Mouse (Mus musculus): ENCODE measurements around the gene Zfp446. TPM values are rescaled to one million over a fixed set of nuclear protein-coding genes. Genes with fewer than 3 reads are reported as not detected.
A peak's percentile ranks its signal among the peaks of the same experiment; 100 is the strongest.

The Zfp446 gene
- polyA plus RNA-seq, 1 experiment from 2014 or later: 11.7 TPM

GRCm38 (mm10) chr7:12997230-12997629 lies 19.6 kb downstream of the Zfp446 start:
- Histone ChIP-seq H3K4me2 (replicated peaks; ENCODE audit: low read depth, low read length) (no peak overlapping the region), H3K36me3 (ENCODE audit: control insufficient read depth, insufficient read depth, low read length) (no peaks in the 10 kb centered on the region), H3K9ac (ENCODE audit: low read depth, low read length) (no peak overlapping the region), H3K27ac (ENCODE audit: low read depth, low read length) (no peak overlapping the region), H3K4me3 (ENCODE audit: low read depth, low read length) (no peak overlapping the region), H3K27me3 (ENCODE audit: control insufficient read depth, insufficient read depth, low read length) (no peaks in the 10 kb centered on the region), H3K9me3 (ENCODE audit: control insufficient read depth, low read length) (no peaks in the 10 kb centered on the region), H3K4me1 (replicated peaks; ENCODE audit: control insufficient read depth, insufficient read depth, low read length) (no peaks in the 10 kb centered on the region)
- whole genome bisulfite sequencing: 75% methylated on average over 5 of the region's 5 CpGs
- ATAC-seq (ENCODE audit: low FRiP score) (no peak), DNase-seq (ENCODE audit: low spot score) (no peak)

GRCm38 (mm10) chr7:12998053-12998452 lies 20.4 kb downstream of the Zfp446 start, which contains the start of gene Slc27a5:
Gene Slc27a5, minus strand, starts transcription at chr7:12998192.
- ATAC-seq (ENCODE audit: low FRiP score): no peak
- H3K9ac ChIP-seq (ENCODE audit: low read depth, low read length): no peak within 1 kb of the TSS
- DNase-seq (ENCODE audit: low spot score): no peak
- 82% methylated on average over 5 of the region's 5 CpGs for WGBS
- H3K4me2 ChIP-seq (replicated peaks; ENCODE audit: low read depth, low read length): no peak within 1 kb of the TSS
- no peaks in the 10 kb centered on the region for H3K36me3 ChIP-seq (ENCODE audit: control insufficient read depth, insufficient read depth, low read length)
- H3K4me1 ChIP-seq (replicated peaks; ENCODE audit: control insufficient read depth, insufficient read depth, low read length): no peaks in the 10 kb centered on the region
- H3K9me3 ChIP-seq (ENCODE audit: control insufficient read depth, low read length): no peaks in the 10 kb centered on the region
- H3K27me3 ChIP-seq (ENCODE audit: control insufficient read depth, insufficient read depth, low read length): no peaks in the 10 kb centered on the region
- H3K4me3 ChIP-seq (ENCODE audit: low read depth, low read length): no peak within 1 kb of the TSS
- H3K27ac ChIP-seq (ENCODE audit: low read depth, low read length): no peak within 1 kb of the TSS

GRCm38 (mm10) chr7:12998851-12999250 lies 21.2 kb downstream of the Zfp446 start, which contains the start of gene Trim28:
Gene Trim28, plus strand, starts transcription at chr7:12999114.
- ATAC-seq (ENCODE audit: low FRiP score): no peak
- Histone ChIP-seq H3K9me3 (ENCODE audit: control insufficient read depth, low read length) (no peaks in the 10 kb centered on the region), H3K27ac (ENCODE audit: low read depth, low read length) (no peak within 1 kb of the TSS), H3K36me3 (ENCODE audit: control insufficient read depth, insufficient read depth, low read length) (no peaks in the 10 kb centered on the region), H3K4me1 (replicated peaks; ENCODE audit: control insufficient read depth, insufficient read depth, low read length) (no peaks in the 10 kb centered on the region), H3K4me3 (ENCODE audit: low read depth, low read length) (no peak within 1 kb of the TSS), H3K27me3 (ENCODE audit: control insufficient read depth, insufficient read depth, low read length) (no peaks in the 10 kb centered on the region), H3K4me2 (replicated peaks; ENCODE audit: low read depth, low read length) (no peak within 1 kb of the TSS), H3K9ac (ENCODE audit: low read depth, low read length) (no peak within 1 kb of the TSS)
- WGBS: 89% methylated on average over 3 of the region's 3 CpGs
- DNase-seq (ENCODE audit: low spot score): no peak

- no peak for DNase-seq (ENCODE audit: low spot score)
- H3K9ac ChIP-seq (ENCODE audit: low read depth, low read length): no peak overlapping the region
- H3K4me2 ChIP-seq (replicated peaks; ENCODE audit: low read depth, low read length): no peak overlapping the region
- no peaks in the 10 kb centered on the region for H3K27me3 ChIP-seq (ENCODE audit: control insufficient read depth, insufficient read depth, low read length)
- H3K4me1 ChIP-seq (replicated peaks; ENCODE audit: control insufficient read depth, insufficient read depth, low read length): no peaks in the 10 kb centered on the region
- peaks cover 6% of the 10 kb centered on the region; the same call in 1 of the 2 replicates for H3K36me3 ChIP-seq (ENCODE audit: control insufficient read depth, insufficient read depth, low read length)
- no peak for ATAC-seq (ENCODE audit: low FRiP score)
- H3K9me3 ChIP-seq (ENCODE audit: control insufficient read depth, low read length): no peaks in the 10 kb centered on the region
- H3K27ac ChIP-seq (ENCODE audit: low read depth, low read length): no peak overlapping the region
- WGBS: 70% methylated on average over 1 of the region's 1 CpGs
- H3K4me3 ChIP-seq (ENCODE audit: low read depth, low read length): no peak overlapping the region
Measured at GRCm38 (mm10) chr7:13001584-13001983, 23.9 kb downstream of the Zfp446 start.

- no peak overlapping the region for H3K4me3 ChIP-seq (ENCODE audit: low read depth, low read length)
- H3K27me3 ChIP-seq (ENCODE audit: control insufficient read depth, insufficient read depth, low read length): peaks cover 7% of the 10 kb centered on the region
- H3K4me1 ChIP-seq (replicated peaks; ENCODE audit: control insufficient read depth, insufficient read depth, low read length): no peaks in the 10 kb centered on the region; the same call in 1 of the 2 replicates
- H3K9ac ChIP-seq (ENCODE audit: low read depth, low read length): no peak overlapping the region
- peaks cover 6% of the 10 kb centered on the region; the same call in 1 of the 2 replicates for H3K36me3 ChIP-seq (ENCODE audit: control insufficient read depth, insufficient read depth, low read length)
- no peak overlapping the region for H3K4me2 ChIP-seq (replicated peaks; ENCODE audit: low read depth, low read length)
- DNase-seq (ENCODE audit: low spot score) (no peak), ATAC-seq (ENCODE audit: low FRiP score) (no peak)
- 73% methylated on average over 5 of the region's 5 CpGs for WGBS
- no peaks in the 10 kb centered on the region for H3K9me3 ChIP-seq (ENCODE audit: control insufficient read depth, low read length)
- H3K27ac ChIP-seq (ENCODE audit: low read depth, low read length): no peak overlapping the region
Measured at GRCm38 (mm10) chr7:13003380-13003779, 25.7 kb downstream of the Zfp446 start.

GRCm38 (mm10) chr7:13006011-13006410 lies 28.4 kb downstream of the Zfp446 start:
- Histone ChIP-seq H3K9me3 (ENCODE audit: control insufficient read depth, low read length) (no peaks in the 10 kb centered on the region), H3K27me3 (ENCODE audit: control insufficient read depth, insufficient read depth, low read length) (peaks cover 7% of the 10 kb centered on the region), H3K27ac (ENCODE audit: low read depth, low read length) (no peak overlapping the region), H3K9ac (ENCODE audit: low read depth, low read length) (no peak overlapping the region), H3K4me2 (replicated peaks; ENCODE audit: low read depth, low read length) (no peak overlapping the region), H3K4me3 (ENCODE audit: low read depth, low read length) (no peak overlapping the region), H3K4me1 (replicated peaks; ENCODE audit: control insufficient read depth, insufficient read depth, low read length) (peaks cover 2% of the 10 kb centered on the region; the same call in 1 of the 2 replicates), H3K36me3 (ENCODE audit: control insufficient read depth, insufficient read depth, low read length) (peaks cover 6% of the 10 kb centered on the region; the same call in 1 of the 2 replicates)
- 88% methylated on average over 17 of the region's 17 CpGs for WGBS
- ATAC-seq (ENCODE audit: low FRiP score): no peak
- no peak for DNase-seq (ENCODE audit: low spot score)

GRCm38 (mm10) chr7:13006531-13006930 lies 28.9 kb downstream of the Zfp446 start:
- 88% methylated on average over 10 of the region's 10 CpGs for WGBS

GRCm38 (mm10) chr7:13007341-13008092 lies 29.9 kb downstream of the Zfp446 start:
- Histone ChIP-seq H3K4me1 (replicated peaks; ENCODE audit: control insufficient read depth, insufficient read depth, low read length) (peaks cover 2% of the 10 kb centered on the region; the same call in 1 of the 2 replicates), H3K9me3 (ENCODE audit: control insufficient read depth, low read length) (no peaks in the 10 kb centered on the region), H3K4me3 (ENCODE audit: low read depth, low read length) (peak overlapping the region; percentile 16; the same call in 1 of the 2 replicates), H3K9ac (ENCODE audit: low read depth, low read length) (0 out of 2 replicates have a peak overlapping the region, but pooled peaks have one; percentile 7), H3K36me3 (ENCODE audit: control insufficient read depth, insufficient read depth, low read length) (peaks cover 6% of the 10 kb centered on the region; the same call in 1 of the 2 replicates), H3K27me3 (ENCODE audit: control insufficient read depth, insufficient read depth, low read length) (peaks cover 7% of the 10 kb centered on the region), H3K27ac (ENCODE audit: low read depth, low read length) (no peak overlapping the region), H3K4me2 (replicated peaks; ENCODE audit: low read depth, low read length) (peak overlapping the region; percentile 22)
- DNase-seq (ENCODE audit: low spot score): peak; percentile 9
- no peak for ATAC-seq (ENCODE audit: low FRiP score)
- 37% methylated on average over 57 of the region's 57 CpGs for WGBS

More at GRCm38 (mm10) chr7:13006531-13006930, 28.9 kb downstream of the Zfp446 start:
- ATAC-seq (ENCODE audit: low FRiP score) (no peak), DNase-seq (ENCODE audit: low spot score) (no peak)
- Histone ChIP-seq H3K4me1 (replicated peaks; ENCODE audit: control insufficient read depth, insufficient read depth, low read length) (peaks cover 2% of the 10 kb centered on the region; the same call in 1 of the 2 replicates), H3K9ac (ENCODE audit: low read depth, low read length) (no peak overlapping the region), H3K4me2 (replicated peaks; ENCODE audit: low read depth, low read length) (no peak overlapping the region), H3K36me3 (ENCODE audit: control insufficient read depth, insufficient read depth, low read length) (peaks cover 6% of the 10 kb centered on the region; the same call in 1 of the 2 replicates), H3K27me3 (ENCODE audit: control insufficient read depth, insufficient read depth, low read length) (peaks cover 7% of the 10 kb centered on the region), H3K4me3 (ENCODE audit: low read depth, low read length) (no peak overlapping the region), H3K9me3 (ENCODE audit: control insufficient read depth, low read length) (no peaks in the 10 kb centered on the region), H3K27ac (ENCODE audit: low read depth, low read length) (no peak overlapping the region)
